Mouse (Mus musculus) midbrain, embryonic 15.5 days (tissue): ENCODE data around the gene Kcna3. TPM values are rescaled to one million over a fixed set of nuclear protein-coding genes. Genes with fewer than 3 reads are reported as not detected.

Source experiments
- ATAC-seq: fragments of 200-750 bp; cut with Nextera tagmentation; replicated peaks from 2 replicates; pipeline ENCODE4 v1.8.0; 2017; ENCODE audit warnings: moderate TSS enrichment
- H3K27ac ChIP-seq: fragments of 300-500 bp; sonication (generic); 2 replicates; pipeline ENCODE4 v1.5.1; 2015; ENCODE audit warnings: mild to moderate bottlenecking, inconsistent platforms
- H3K27me3 ChIP-seq: fragments of 300-500 bp; sonication (generic); replicated peaks from 2 replicates; pipeline ENCODE4 v1.6.1; 2015; ENCODE audit warnings: inconsistent platforms
- H3K36me3 ChIP-seq: fragments of 300-500 bp; sonication (generic); replicated peaks from 2 replicates; pipeline ENCODE4 v1.6.1; 2015; ENCODE audit warnings: inconsistent platforms
- H3K4me1 ChIP-seq: fragments of 300-500 bp; sonication (generic); 2 replicates; pipeline ENCODE4 v1.6.1; 2015; ENCODE audit warnings: inconsistent platforms
- H3K4me2 ChIP-seq: fragments of 300-500 bp; sonication (generic); 2 replicates; pipeline ENCODE4 v1.6.1; 2015; ENCODE audit warnings: inconsistent platforms, mild to moderate bottlenecking, moderate library complexity
- H3K4me3 ChIP-seq: fragments of 300-500 bp; sonication (generic); 2 replicates; pipeline ENCODE4 v1.5.1; 2015; ENCODE audit warnings: mild to moderate bottlenecking, inconsistent platforms
- H3K9ac ChIP-seq: fragments of 300-500 bp; sonication (generic); 2 replicates; pipeline ENCODE4 v1.6.1; 2015; ENCODE audit warnings: mild to moderate bottlenecking, inconsistent platforms
- H3K9me3 ChIP-seq: fragments of 300-500 bp; sonication (generic); 2 replicates; pipeline ENCODE4 v1.6.1; 2016; ENCODE audit warnings: inconsistent platforms
- WGBS: fragments of 180-500 bp; shearing (Covaris S2); methylation state at CpG from one replicate; pipeline ENCODE4 v1.1.7; 2015; ENCODE audit warnings: mixed read lengths; 5-methylcytosine and 5-hydroxymethylcytosine counted together
- polyA plus RNA-seq: library from polyadenylated mRNA; unstranded; fragments of >200 nt; fragmentation: Nextera tagmentation; extraction: Ambion mirVana; gene quantifications from 2 replicates; pipeline ENCODE4 v1.2.1, GENCODE M21; 2015

Kcna3 gene
- polyA plus RNA-seq, 1 experiment from 2014 or later = 18.8 TPM

GRCm38 (mm10) chr3:107067245-107067644 lies 31.3 kb downstream of the Kcna3 start:
- Histone ChIP-seq H3K9ac (no peak overlapping the region), H3K9me3 (no peaks in the 10 kb centered on the region), H3K4me1 (peaks cover 11% of the 10 kb centered on the region), H3K4me2 (no peak overlapping the region), H3K4me3 (no peak overlapping the region), H3K27me3 (no peaks in the 10 kb centered on the region), H3K27ac (peak overlapping the region; percentile 85), H3K36me3 (no peaks in the 10 kb centered on the region)
- ATAC-seq = no peak
- 74% methylated on average over 6 of the region's 6 CpGs for WGBS

- Histone ChIP-seq H3K4me1 (no peaks in the 10 kb centered on the region), H3K27ac (no peak overlapping the region), H3K4me3 (no peak overlapping the region), H3K27me3 (no peaks in the 10 kb centered on the region), H3K4me2 (no peak overlapping the region), H3K36me3 (no peaks in the 10 kb centered on the region), H3K9ac (no peak overlapping the region), H3K9me3 (no peaks in the 10 kb centered on the region)
- ATAC-seq = peak; percentile 37; the same call in 1 of the 2 replicates
- WGBS = 75% methylated on average over 2 of the region's 2 CpGs
Observed at GRCm38 (mm10) chr3:107073863-107074262, 37.9 kb downstream of the Kcna3 start.

- WGBS = 88% methylated on average over 1 of the region's 1 CpGs
- ATAC-seq = no peak
- Histone ChIP-seq H3K4me3 (no peak overlapping the region), H3K27me3 (no peaks in the 10 kb centered on the region), H3K9me3 (no peaks in the 10 kb centered on the region), H3K4me1 (no peaks in the 10 kb centered on the region; the same call in 1 of the 2 replicates), H3K36me3 (no peaks in the 10 kb centered on the region), H3K9ac (no peak overlapping the region), H3K4me2 (no peak overlapping the region), H3K27ac (no peak overlapping the region)
Observed at GRCm38 (mm10) chr3:107075705-107076104, 39.7 kb downstream of the Kcna3 start.

GRCm38 (mm10) chr3:107076658-107077057 lies 40.7 kb downstream of the Kcna3 start:
- Histone ChIP-seq H3K9me3 (no peaks in the 10 kb centered on the region), H3K27ac (no peak overlapping the region), H3K4me3 (no peak overlapping the region), H3K4me1 (no peaks in the 10 kb centered on the region; the same call in 1 of the 2 replicates), H3K9ac (no peak overlapping the region), H3K4me2 (no peak overlapping the region), H3K27me3 (no peaks in the 10 kb centered on the region), H3K36me3 (no peaks in the 10 kb centered on the region)
- 92% methylated on average over 3 of the region's 3 CpGs for WGBS
- ATAC-seq = no peak

GRCm38 (mm10) chr3:107077101-107077500 lies 41.1 kb downstream of the Kcna3 start:
- WGBS = 91% methylated on average over 2 of the region's 2 CpGs
- Histone ChIP-seq H3K36me3 (no peaks in the 10 kb centered on the region), H3K4me3 (no peak overlapping the region), H3K27me3 (no peaks in the 10 kb centered on the region), H3K9ac (no peak overlapping the region), H3K27ac (no peak overlapping the region), H3K4me2 (no peak overlapping the region), H3K4me1 (no peaks in the 10 kb centered on the region; the same call in 1 of the 2 replicates), H3K9me3 (no peaks in the 10 kb centered on the region)
- no peak for ATAC-seq

GRCm38 (mm10) chr3:107080803-107081202 lies 44.8 kb downstream of the Kcna3 start:
- Histone ChIP-seq H3K4me2 (no peak overlapping the region), H3K27me3 (no peaks in the 10 kb centered on the region), H3K9ac (no peak overlapping the region), H3K4me3 (no peak overlapping the region), H3K36me3 (no peaks in the 10 kb centered on the region), H3K9me3 (no peaks in the 10 kb centered on the region), H3K27ac (no peak overlapping the region), H3K4me1 (no peaks in the 10 kb centered on the region; the same call in 1 of the 2 replicates)
- no peak for ATAC-seq
- 73% methylated on average over 3 of the region's 3 CpGs for WGBS

GRCm38 (mm10) chr3:107081227-107081626 lies 45.3 kb downstream of the Kcna3 start:
- Histone ChIP-seq H3K9ac (no peak overlapping the region), H3K9me3 (no peaks in the 10 kb centered on the region), H3K4me2 (no peak overlapping the region), H3K27ac (no peak overlapping the region), H3K4me1 (no peaks in the 10 kb centered on the region; the same call in 1 of the 2 replicates), H3K4me3 (no peak overlapping the region), H3K36me3 (no peaks in the 10 kb centered on the region), H3K27me3 (no peaks in the 10 kb centered on the region)
- WGBS = 25% methylated on average over 3 of the region's 3 CpGs
- ATAC-seq = 0 out of 2 replicates have a peak, but pooled peaks have one; percentile 42

GRCm38 (mm10) chr3:107084586-107084985 lies 48.6 kb downstream of the Kcna3 start:
- WGBS = 82% methylated on average over 3 of the region's 3 CpGs
- Histone ChIP-seq H3K36me3 (no peaks in the 10 kb centered on the region), H3K9me3 (no peaks in the 10 kb centered on the region), H3K4me1 (no peaks in the 10 kb centered on the region; the same call in 1 of the 2 replicates), H3K4me3 (no peak overlapping the region), H3K9ac (no peak overlapping the region), H3K4me2 (no peak overlapping the region), H3K27me3 (no peaks in the 10 kb centered on the region), H3K27ac (no peak overlapping the region)
- ATAC-seq = no peak

- no peak for ATAC-seq
- Histone ChIP-seq H3K9me3 (no peaks in the 10 kb centered on the region), H3K4me1 (no peaks in the 10 kb centered on the region), H3K4me2 (no peak overlapping the region), H3K9ac (no peak overlapping the region), H3K27ac (no peak overlapping the region), H3K36me3 (no peaks in the 10 kb centered on the region), H3K4me3 (no peak overlapping the region), H3K27me3 (no peaks in the 10 kb centered on the region)
- 91% methylated on average over 4 of the region's 4 CpGs for WGBS
Observed at GRCm38 (mm10) chr3:107087410-107087809, 51.4 kb downstream of the Kcna3 start.

Other genes starting within 250 kb of the Kcna3 start
- gene Cd53, start 246.0 kb upstream of the Kcna3 start, polyA plus RNA-seq = 4.4 and 4.8 TPM in 2 replicates
- gene Olfr266, start 209.9 kb upstream of the Kcna3 start, polyA plus RNA-seq = not detected in 2 replicates
- 1.7 and 1.9 TPM in 2 replicates for gene Kcna2, start 65.0 kb downstream of the Kcna3 start, polyA plus RNA-seq
- not detected in 2 replicates for gene Kcna10, start 146.9 kb downstream of the Kcna3 start, polyA plus RNA-seq
- 0.27 TPM in 1 of 2 replicates, not detected in the other for gene Cym, start 185.6 kb downstream of the Kcna3 start, polyA plus RNA-seq
- not detected in 2 replicates for gene A630076J17Rik, start 194.4 kb downstream of the Kcna3 start, polyA plus RNA-seq
- 0.08 and 0.10 TPM in 2 replicates for gene Prok1, start 203.5 kb downstream of the Kcna3 start, polyA plus RNA-seq
- gene Lamtor5, start 242.7 kb downstream of the Kcna3 start, polyA plus RNA-seq = 177 and 189 TPM in 2 replicates